Mouse (Mus musculus) CH12.LX (cell line): ENCODE results near the gene Foxk2.

Experiments used
- CTCF ChIP-seq, 2 experiments: IDR thresholded peaks in 1 of 2; conservative IDR thresholded peaks in 1 of 2; 2 replicates each; pipeline ENCODE4 v1.5.1; 2011 to 2012; ENCODE audit warnings: low read depth in 2 of 2, low read length in 2 of 2, improper control_type of control experiment in 1 of 2, inconsistent platforms in 1 of 2, mild to moderate bottlenecking in 1 of 2, moderate library complexity in 1 of 2
- E2F4 ChIP-seq: IDR thresholded peaks from 2 replicates; pipeline ENCODE4 v1.6.1; 2011; ENCODE audit warnings: low read depth, low read length, improper control_type of control experiment; ENCODE audit not compliant: insufficient replicate concordance
- ELF1 ChIP-seq: IDR thresholded peaks from 2 replicates; pipeline ENCODE4 v1.6.1; 2014; ENCODE audit warnings: low read depth, mild to moderate bottlenecking, inconsistent platforms, low read length, improper control_type of control experiment
- EP300 ChIP-seq: IDR thresholded peaks from 2 replicates; pipeline ENCODE4 v1.6.1; 2011; ENCODE audit warnings: low read length, improper control_type of control experiment
- HCFC1 ChIP-seq: IDR thresholded peaks from 2 replicates; pipeline ENCODE4 v1.6.1; 2012; ENCODE audit warnings: low read depth, mild to moderate bottlenecking, inconsistent platforms, low read length, improper control_type of control experiment
- JUND ChIP-seq: conservative IDR thresholded peaks from 2 replicates; pipeline ENCODE4 v1.6.1; 2011; ENCODE audit warnings: low read depth, low read length, improper control_type of control experiment
- MAX ChIP-seq: IDR thresholded peaks from 2 replicates; pipeline ENCODE4 v1.6.1; 2011; ENCODE audit warnings: low read length, improper control_type of control experiment
- POLR2A ChIP-seq: IDR thresholded peaks from 2 replicates; pipeline ENCODE4 v1.6.1; 2011; ENCODE audit warnings: low read depth, mild to moderate bottlenecking, improper control_type of control experiment, low read length
- POLR2AphosphoS2 ChIP-seq: IDR thresholded peaks from 2 replicates; pipeline ENCODE4 v1.6.1; 2011; ENCODE audit warnings: low read depth, low read length, improper control_type of control experiment
- TBP ChIP-seq: conservative IDR thresholded peaks from 2 replicates; pipeline ENCODE4 v1.6.1; 2011; ENCODE audit warnings: low read depth, low read length, improper control_type of control experiment
- USF2 ChIP-seq: conservative IDR thresholded peaks from 2 replicates; pipeline ENCODE4 v1.6.1; 2011; ENCODE audit warnings: low read depth, low read length, improper control_type of control experiment

GRCm38 (mm10) chr11:121305371-121305770, 45.6 kb downstream of the Foxk2 start:
- no peak for TF ChIP-seq JUND
- TF ChIP-seq CTCF (conservative IDR thresholded peaks at IDR 0.05 in 1 of 2, IDR thresholded peaks at IDR 0.05 in 1 of 2; ENCODE audit: low read depth in 2 of 2, low read length in 2 of 2), result no peak
- TF ChIP-seq POLR2A, result no peak
- TF ChIP-seq ELF1, result no peak
- no peak for TF ChIP-seq USF2
- no peak for TF ChIP-seq E2F4
- no peak for TF ChIP-seq MAX
- no peak for TF ChIP-seq POLR2AphosphoS2
- TF ChIP-seq EP300, result no peak
- TF ChIP-seq HCFC1, result no peak
- no peak for TF ChIP-seq TBP
